Mouse (Mus musculus) MEL (cell line): ENCODE measurements around the gene Rgs6. TPM values are rescaled to one million over a fixed set of nuclear protein-coding genes. Genes with fewer than 3 reads are reported as not detected.

ENCODE experiments used
- DNase-seq: peaks from one replicate; pipeline ENCODE4 v3.0.0; 2011; ENCODE audit warnings: low read depth, low spot score
- H3K27ac ChIP-seq: 2 replicates; pipeline ENCODE4 v1.5.1; 2012; ENCODE audit warnings: low read depth, mild to moderate bottlenecking, control low read depth, low read length, moderate library complexity; ENCODE audit not compliant: control insufficient read depth
- H3K27me3 ChIP-seq, 2 experiments: fragments of 150-350 bp in 1 of 2; sonication (generic) in 1 of 2; 2 replicates each; pipeline ENCODE4 v1.6.1; 2012; ENCODE audit warnings: low read length in 2 of 2, mild to moderate bottlenecking in 2 of 2, improper control_type of control experiment in 1 of 2, moderate library complexity in 1 of 2; ENCODE audit not compliant: insufficient read depth in 2 of 2, control insufficient read depth in 1 of 2
- H3K36me3 ChIP-seq, 2 experiments: 2 replicates each; pipeline ENCODE4 v1.6.1; 2012 to 2014; ENCODE audit warnings: low read length in 2 of 2, improper control_type of control experiment in 1 of 2, inconsistent platforms in 1 of 2, mild to moderate bottlenecking in 1 of 2; ENCODE audit not compliant: insufficient read depth in 2 of 2, control insufficient read depth in 1 of 2
- H3K4me1 ChIP-seq, 2 experiments: fragments of 150-350 bp in 1 of 2; sonication (generic) in 1 of 2; 2 replicates each; pipeline ENCODE4 v1.6.1; 2012; ENCODE audit warnings: low read length in 2 of 2, improper control_type of control experiment in 1 of 2, mild to moderate bottlenecking in 1 of 2; ENCODE audit not compliant: insufficient read depth in 2 of 2, control insufficient read depth in 1 of 2
- H3K4me3 ChIP-seq, 2 experiments: fragments of 150-350 bp in 1 of 2; sonication (generic) in 1 of 2; 2 replicates each; pipeline ENCODE4 v1.5.1; 2012; ENCODE audit warnings: low read depth in 2 of 2, low read length in 2 of 2, mild to moderate bottlenecking in 2 of 2, moderate library complexity in 2 of 2, control low read depth in 1 of 2, improper control_type of control experiment in 1 of 2; ENCODE audit not compliant: control insufficient read depth in 1 of 2, insufficient read depth in 1 of 2
- H3K79me2 ChIP-seq: 2 replicates; pipeline ENCODE4 v1.6.1; 2012; ENCODE audit warnings: mild to moderate bottlenecking, low read length, moderate library complexity; ENCODE audit not compliant: control insufficient read depth, poor library complexity, insufficient read depth
- H3K9ac ChIP-seq: 2 replicates; pipeline ENCODE4 v1.6.1; 2012; ENCODE audit warnings: low read depth, mild to moderate bottlenecking, control low read depth, low read length, moderate library complexity; ENCODE audit not compliant: control insufficient read depth, poor library complexity, severe bottlenecking
- H3K9me3 ChIP-seq: fragments of 150-350 bp; sonication (generic); replicated peaks from 2 replicates; pipeline ENCODE4 v1.6.1; 2012; ENCODE audit warnings: mild to moderate bottlenecking, low read length, improper control_type of control experiment, moderate library complexity; ENCODE audit not compliant: insufficient read depth
- BHLHE40 ChIP-seq: IDR thresholded peaks from 2 replicates; pipeline ENCODE4 v1.6.1; 2012; ENCODE audit warnings: low read depth, mild to moderate bottlenecking, inconsistent platforms, low read length, improper control_type of control experiment, borderline replicate concordance
- CHD1 ChIP-seq: IDR thresholded peaks from 2 replicates; pipeline ENCODE4 v1.6.1; 2012; ENCODE audit warnings: low read depth, mild to moderate bottlenecking, inconsistent platforms, low read length, improper control_type of control experiment
- CHD2 ChIP-seq: IDR thresholded peaks from 2 replicates; pipeline ENCODE4 v1.6.1; 2011; ENCODE audit warnings: low read length, improper control_type of control experiment
- CTCF ChIP-seq, 3 experiments: IDR thresholded peaks in 2 of 3; conservative IDR thresholded peaks in 1 of 3; 2 replicates each; pipeline ENCODE4 v1.5.1; 2011 to 2012; ENCODE audit warnings: low read length in 3 of 3, low read depth in 2 of 3, mild to moderate bottlenecking in 2 of 3, improper control_type of control experiment in 1 of 3, inconsistent platforms in 1 of 3, mixed read lengths in 1 of 3, moderate library complexity in 1 of 3; ENCODE audit not compliant: control insufficient read depth in 1 of 3, insufficient read depth in 1 of 3, poor library complexity in 1 of 3, severe bottlenecking in 1 of 3
- ELF1 ChIP-seq: IDR thresholded peaks from 2 replicates; pipeline ENCODE4 v1.6.1; 2014; ENCODE audit warnings: low read depth, mild to moderate bottlenecking, inconsistent platforms, low read length, improper control_type of control experiment, moderate library complexity
- ETS1 ChIP-seq: IDR thresholded peaks from 2 replicates; pipeline ENCODE4 v1.6.1; 2012; ENCODE audit warnings: low read depth, mild to moderate bottlenecking, inconsistent platforms, low read length, improper control_type of control experiment, moderate library complexity
- GABPA ChIP-seq: IDR thresholded peaks from 2 replicates; pipeline ENCODE4 v1.6.1; 2012; ENCODE audit warnings: low read depth, mild to moderate bottlenecking, inconsistent platforms, low read length, improper control_type of control experiment, moderate library complexity
- GATA1 ChIP-seq: IDR thresholded peaks from 2 replicates; pipeline ENCODE4 v1.6.1; 2011; ENCODE audit warnings: low read depth, low read length, improper control_type of control experiment
- JUND ChIP-seq: IDR thresholded peaks from 2 replicates; pipeline ENCODE4 v1.6.1; 2011; ENCODE audit warnings: low read depth, mild to moderate bottlenecking, improper control_type of control experiment, low read length
- MAFK ChIP-seq: IDR thresholded peaks from 2 replicates; pipeline ENCODE4 v1.6.1; 2011; ENCODE audit warnings: low read depth, mild to moderate bottlenecking, low read length, improper control_type of control experiment, borderline replicate concordance
- MAX ChIP-seq: IDR thresholded peaks from 2 replicates; pipeline ENCODE4 v1.6.1; 2011; ENCODE audit warnings: low read length, improper control_type of control experiment
- MAZ ChIP-seq: IDR thresholded peaks from 2 replicates; pipeline ENCODE4 v1.6.1; 2012; ENCODE audit warnings: low read depth, mild to moderate bottlenecking, inconsistent platforms, low read length, improper control_type of control experiment
- MEF2A ChIP-seq: IDR thresholded peaks from 2 replicates; pipeline ENCODE4 v1.6.1; 2014; ENCODE audit warnings: low read depth, mild to moderate bottlenecking, inconsistent platforms, low read length, improper control_type of control experiment; ENCODE audit not compliant: poor library complexity, insufficient replicate concordance, severe bottlenecking; ENCODE audit errors: extremely low read depth
- MXI1 ChIP-seq: IDR thresholded peaks from 2 replicates; pipeline ENCODE4 v1.6.1; 2011; ENCODE audit warnings: mild to moderate bottlenecking, low read depth, low read length, improper control_type of control experiment
- MYB ChIP-seq: IDR thresholded peaks from 2 replicates; pipeline ENCODE4 v1.6.1; 2011; ENCODE audit warnings: mild to moderate bottlenecking, low read depth, low read length, improper control_type of control experiment
- NELFE ChIP-seq: IDR thresholded peaks from 2 replicates; pipeline ENCODE4 v1.6.1; 2011; ENCODE audit warnings: low read depth, low read length, improper control_type of control experiment
- POLR2A ChIP-seq, 2 experiments: IDR thresholded peaks; 2 replicates each; pipeline ENCODE4 v1.6.1; 2011 to 2012; ENCODE audit warnings: low read length in 2 of 2, mild to moderate bottlenecking in 2 of 2, control low read depth in 1 of 2, improper control_type of control experiment in 1 of 2, low read depth in 1 of 2, moderate library complexity in 1 of 2; ENCODE audit not compliant: control insufficient read depth in 1 of 2, insufficient read depth in 1 of 2, poor library complexity in 1 of 2
- POLR2AphosphoS2 ChIP-seq: IDR thresholded peaks from 2 replicates; pipeline ENCODE4 v1.6.1; 2011; ENCODE audit warnings: low read length, improper control_type of control experiment
- POLR2AphosphoS5 ChIP-seq: IDR thresholded peaks from 2 replicates; pipeline ENCODE4 v1.6.1; 2012; ENCODE audit warnings: low read depth, borderline replicate concordance, mild to moderate bottlenecking, inconsistent platforms, low read length, moderate library complexity, mixed read lengths
- RAD21 ChIP-seq: IDR thresholded peaks from 2 replicates; pipeline ENCODE4 v1.6.1; 2011; ENCODE audit warnings: mild to moderate bottlenecking, low read depth, low read length, improper control_type of control experiment
- SIN3A ChIP-seq: IDR thresholded peaks from 2 replicates; pipeline ENCODE4 v1.6.1; 2012; ENCODE audit warnings: low read length, improper control_type of control experiment, inconsistent platforms
- SMC3 ChIP-seq: IDR thresholded peaks from 2 replicates; pipeline ENCODE4 v1.6.1; 2011; ENCODE audit warnings: low read depth, low read length, improper control_type of control experiment
- TAL1 ChIP-seq: IDR thresholded peaks from 2 replicates; pipeline ENCODE4 v1.6.1; 2012; ENCODE audit warnings: mild to moderate bottlenecking, inconsistent platforms, low read length, moderate library complexity, mixed read lengths
- TBP ChIP-seq: IDR thresholded peaks from 2 replicates; pipeline ENCODE4 v1.8.0; 2011; ENCODE audit warnings: low read depth, low read length, improper control_type of control experiment
- ZC3H11A ChIP-seq: IDR thresholded peaks from 2 replicates; pipeline ENCODE4 v1.6.1; 2012; ENCODE audit warnings: low read depth, mild to moderate bottlenecking, inconsistent platforms, low read length, improper control_type of control experiment
- ZMIZ1 ChIP-seq: IDR thresholded peaks from 2 replicates; pipeline ENCODE4 v1.6.1; 2012; ENCODE audit warnings: low read depth, mild to moderate bottlenecking, inconsistent platforms, low read length, improper control_type of control experiment, moderate library complexity
- polyA plus RNA-seq, 2 experiments: library from polyadenylated mRNA; stranded (reverse) in 1 of 2; unstranded in 1 of 2; fragments of >175 nt in 1 of 2; fragments of >200 nt in 1 of 2; gene quantifications; 2 replicates each; pipeline versions ENCODE4 v1.2.1 to v1.2.4; 2012; ENCODE audit warnings: low replicate concordance in 2 of 2, low read depth in 1 of 2; ENCODE audit not compliant: insufficient read length in 2 of 2, insufficient read depth in 1 of 2, missing spikeins in 1 of 2
- total RNA-seq: library from RNA; depleted of rRNA; stranded (reverse); fragments of 300-350 nt; gene quantifications from 2 replicates; pipeline ENCODE4 v1.2.3, GENCODE M21; 2012

Rgs6 gene
- total and polyA plus RNA-seq, 3 experiments = not detected

- peaks cover 10 to 18% of the 10 kb centered on the region in 2 experiments for H3K4me1 ChIP-seq
- peak overlapping the region; percentile 86 for H3K27ac ChIP-seq
- DNase-seq = peak; percentile 75
- peaks cover 2 to 4% of the 10 kb centered on the region in 2 experiments for H3K27me3 ChIP-seq
- peak overlapping the region in 1 of 2 experiments; percentile 33; a peak in 1 of 4 replicates for H3K4me3 ChIP-seq
- TF ChIP-seq MEF2A (no peak), MAX (0 out of 2 replicates have a peak, but pooled peaks have one; percentile 29), ETS1 (0 out of 2 replicates have a peak, but pooled peaks have one; percentile 18), CTCF (IDR thresholded peaks at IDR 0.05 in 2 of 3, conservative IDR thresholded peaks at IDR 0.05 in 1 of 3; ENCODE audit: control insufficient read depth in 1 of 3, insufficient read depth in 1 of 3, low read depth in 2 of 3, low read length in 3 of 3, poor library complexity in 1 of 3, severe bottlenecking in 1 of 3) (peak; percentile 49 to 82 (median 72)), RAD21 (peak; percentile 84), TBP (peak; percentile 56; the same call in 1 of the 2 replicates), SMC3 (peak; percentile 73), MAFK (no peak), SIN3A (peak; percentile 39; the same call in 1 of the 2 replicates), GABPA (0 out of 2 replicates have a peak, but pooled peaks have one; percentile 32), ELF1 (no peak), ZC3H11A (peak; percentile 65), POLR2AphosphoS5 (no peak), MAZ (no peak)
- peaks cover 0 to 13% of the 10 kb centered on the region in 2 experiments; a peak in 2 of 4 replicates for H3K36me3 ChIP-seq
- H3K79me2 ChIP-seq = no peaks in the 10 kb centered on the region
- no peak overlapping the region for H3K9ac ChIP-seq
- H3K9me3 ChIP-seq = no peaks in the 10 kb centered on the region
Observed at GRCm38 (mm10) chr12:83072181-83072887, 484.2 kb downstream of the Rgs6 start.

- peaks cover 12 to 18% of the 10 kb centered on the region in 2 experiments for H3K4me1 ChIP-seq
- H3K4me3 ChIP-seq = peak overlapping the region; percentile 11 to 33; a peak in 3 of 4 replicates
- H3K9me3 ChIP-seq = no peaks in the 10 kb centered on the region
- H3K36me3 ChIP-seq = peaks cover 0 to 17% of the 10 kb centered on the region in 2 experiments; a peak in 2 of 4 replicates
- peak overlapping the region; percentile 26 for H3K9ac ChIP-seq
- peak overlapping the region; percentile 86 for H3K27ac ChIP-seq
- H3K27me3 ChIP-seq = no peaks in the 10 kb centered on the region; a peak in 1 of 4 replicates
- H3K79me2 ChIP-seq = no peaks in the 10 kb centered on the region
- DNase-seq = peak; percentile 94
- no peak for TF ChIP-seq MXI1
- TF ChIP-seq ZMIZ1 = no peak
- no peak for TF ChIP-seq RAD21
- TF ChIP-seq MAFK = no peak
- TF ChIP-seq MAX = no peak
- TF ChIP-seq BHLHE40 = peak; percentile 66; the same call in 1 of the 2 replicates
- TF ChIP-seq POLR2A (IDR thresholded peaks at IDR 0.05; ENCODE audit: control insufficient read depth in 1 of 2, insufficient read depth in 1 of 2, low read depth in 1 of 2, low read length in 2 of 2, poor library complexity in 1 of 2) = no peak
- no peak for TF ChIP-seq CTCF (IDR thresholded peaks at IDR 0.05 in 2 of 3, conservative IDR thresholded peaks at IDR 0.05 in 1 of 3; ENCODE audit: control insufficient read depth in 1 of 3, insufficient read depth in 1 of 3, low read depth in 2 of 3, low read length in 3 of 3, poor library complexity in 1 of 3, severe bottlenecking in 1 of 3)
- TF ChIP-seq GATA1 = peak; percentile 86
- no peak for TF ChIP-seq POLR2AphosphoS2
- TF ChIP-seq SMC3 = no peak
- peak; percentile 91; the same call in 1 of the 2 replicates for TF ChIP-seq MAZ
- no peak for TF ChIP-seq NELFE
- TF ChIP-seq TAL1 = peak; percentile 98
- TF ChIP-seq MYB = no peak
- no peak for TF ChIP-seq GABPA
- TF ChIP-seq ETS1 = peak; percentile 98
- TF ChIP-seq ZC3H11A = no peak
- no peak for TF ChIP-seq JUND
- no peak for TF ChIP-seq CHD1
- TF ChIP-seq ELF1 = no peak
- TF ChIP-seq CHD2 = no peak
Observed at GRCm38 (mm10) chr12:83072951-83073878, 485.1 kb downstream of the Rgs6 start.
